Mouse (Mus musculus) hindbrain, embryonic 10.5 days (tissue): ENCODE results near the gene Ppp2ca. TPM values are rescaled to one million over a fixed set of nuclear protein-coding genes. Genes with fewer than 3 reads are reported as not detected.

ENCODE experiments used
- DNase-seq: peaks from one replicate; pipeline ENCODE4 v3.0.0-alpha.2; 2017; ENCODE audit warnings: low spot score
- H3K27ac ChIP-seq: fragments of 300-500 bp; sonication (generic); 2 replicates; pipeline ENCODE4 v1.5.1; 2016; ENCODE audit warnings: mild to moderate bottlenecking, moderate library complexity
- H3K27me3 ChIP-seq: fragments of 300-500 bp; sonication (generic); 2 replicates; pipeline ENCODE4 v1.6.1; 2016; ENCODE audit warnings: mild to moderate bottlenecking; ENCODE audit not compliant: poor library complexity, insufficient read depth, severe bottlenecking
- H3K36me3 ChIP-seq: fragments of 300-500 bp; sonication (generic); 2 replicates; pipeline ENCODE4 v1.6.1; 2016; ENCODE audit warnings: mild to moderate bottlenecking, moderate library complexity
- H3K4me1 ChIP-seq: fragments of 300-500 bp; sonication (generic); replicated peaks from 2 replicates; pipeline ENCODE4 v1.6.1; 2016; ENCODE audit warnings: mild to moderate bottlenecking
- H3K4me3 ChIP-seq: fragments of 300-500 bp; sonication (generic); 2 replicates; pipeline ENCODE4 v1.5.1; 2016; ENCODE audit warnings: mild to moderate bottlenecking, moderate library complexity
- H3K9me3 ChIP-seq: fragments of 300-500 bp; sonication (generic); 2 replicates; pipeline ENCODE4 v1.6.1; 2016; ENCODE audit warnings: mild to moderate bottlenecking, moderate library complexity
- WGBS: fragments of 180-500 bp; shearing (Covaris S2); methylation state at CpG from one replicate; pipeline ENCODE4 v1.1.7; 2016; 5-methylcytosine and 5-hydroxymethylcytosine counted together
- polyA plus RNA-seq: library from polyadenylated mRNA; unstranded; fragments of >200 nt; fragmentation: Nextera tagmentation; extraction: Ambion mirVana; gene quantifications from 2 replicates; pipeline ENCODE4 v1.2.1, GENCODE M21; 2016

The Ppp2ca gene
- 84.2 and 97.8 TPM in 2 replicates for polyA plus RNA-seq

GRCm38 (mm10) chr11:52098398-52098946 lies at the start of gene Ppp2ca:
Gene Ppp2ca (plus strand): TSS chr11:52098681.
- H3K4me3 ChIP-seq = peak within 1 kb of the TSS; percentile 75
- WGBS = under 1% methylated on average over 53 of the region's 53 CpGs
- H3K4me1 ChIP-seq = peaks cover 34% of the 10 kb centered on the region
- no peaks in the 10 kb centered on the region for H3K9me3 ChIP-seq
- peak within 1 kb of the TSS; percentile 99 for H3K27ac ChIP-seq
- peak; percentile 98 for DNase-seq
- peaks cover 8% of the 10 kb centered on the region for H3K36me3 ChIP-seq
- no peaks in the 10 kb centered on the region for H3K27me3 ChIP-seq

- no peak for DNase-seq
- H3K27me3 ChIP-seq = no peaks in the 10 kb centered on the region
- H3K27ac ChIP-seq = no peak overlapping the region
- H3K4me3 ChIP-seq = no peak overlapping the region
- H3K36me3 ChIP-seq = no peaks in the 10 kb centered on the region
- H3K4me1 ChIP-seq = peaks cover 4% of the 10 kb centered on the region; the same call in 1 of the 2 replicates
- H3K9me3 ChIP-seq = no peaks in the 10 kb centered on the region
- whole genome bisulfite sequencing = 86% methylated on average over 6 of the region's 6 CpGs
Measured at GRCm38 (mm10) chr11:52053371-52053770, 45.1 kb upstream of the Ppp2ca start.

- 87% methylated on average over 3 of the region's 3 CpGs for WGBS
- no peak for DNase-seq
Measured at GRCm38 (mm10) chr11:52054728-52055127, 43.8 kb upstream of the Ppp2ca start.

GRCm38 (mm10) chr11:52056198-52056597 lies 42.3 kb upstream of the Ppp2ca start:
- DNase-seq = no peak
- Histone ChIP-seq H3K9me3 (no peaks in the 10 kb centered on the region), H3K4me1 (peaks cover 4% of the 10 kb centered on the region; the same call in 1 of the 2 replicates), H3K36me3 (no peaks in the 10 kb centered on the region), H3K27me3 (no peaks in the 10 kb centered on the region), H3K4me3 (no peak overlapping the region), H3K27ac (no peak overlapping the region)
- WGBS = 83% methylated on average over 5 of the region's 5 CpGs

More at GRCm38 (mm10) chr11:52054728-52055127, 43.8 kb upstream of the Ppp2ca start:
- peaks cover 4% of the 10 kb centered on the region; the same call in 1 of the 2 replicates for H3K4me1 ChIP-seq
- no peaks in the 10 kb centered on the region for H3K9me3 ChIP-seq
- no peaks in the 10 kb centered on the region for H3K36me3 ChIP-seq
- H3K27ac ChIP-seq = no peak overlapping the region
- no peaks in the 10 kb centered on the region for H3K27me3 ChIP-seq
- H3K4me3 ChIP-seq = no peak overlapping the region

GRCm38 (mm10) chr11:52059001-52059400 lies 39.5 kb upstream of the Ppp2ca start:
- DNase-seq = no peak
- H3K36me3 ChIP-seq = no peaks in the 10 kb centered on the region
- H3K4me3 ChIP-seq = no peak overlapping the region
- peaks cover 4% of the 10 kb centered on the region; the same call in 1 of the 2 replicates for H3K4me1 ChIP-seq
- H3K27me3 ChIP-seq = no peaks in the 10 kb centered on the region
- no peaks in the 10 kb centered on the region for H3K9me3 ChIP-seq
- no peak overlapping the region for H3K27ac ChIP-seq
- WGBS = 78% methylated on average over 5 of the region's 5 CpGs

- Histone ChIP-seq H3K4me1 (peaks cover 4% of the 10 kb centered on the region; the same call in 1 of the 2 replicates), H3K4me3 (no peak overlapping the region), H3K36me3 (no peaks in the 10 kb centered on the region), H3K27ac (no peak overlapping the region), H3K27me3 (no peaks in the 10 kb centered on the region), H3K9me3 (no peaks in the 10 kb centered on the region)
- DNase-seq = no peak
- 92% methylated on average over 4 of the region's 4 CpGs for WGBS
Measured at GRCm38 (mm10) chr11:52060315-52060714, 38.2 kb upstream of the Ppp2ca start.

GRCm38 (mm10) chr11:52062406-52062805 lies 36.1 kb upstream of the Ppp2ca start:
- Histone ChIP-seq H3K27ac (no peak overlapping the region), H3K27me3 (no peaks in the 10 kb centered on the region), H3K4me1 (0 out of 2 replicates have a peak, but pooled peaks cover 5% of the 10 kb centered on the region), H3K9me3 (no peaks in the 10 kb centered on the region), H3K4me3 (no peak overlapping the region), H3K36me3 (no peaks in the 10 kb centered on the region)
- no peak for DNase-seq
- WGBS = 93% methylated on average over 5 of the region's 5 CpGs

GRCm38 (mm10) chr11:52064398-52064797 lies 34.1 kb upstream of the Ppp2ca start:
- 48% methylated on average over 3 of the region's 3 CpGs for WGBS
- H3K4me3 ChIP-seq = no peak overlapping the region
- 0 out of 2 replicates have a peak, but pooled peaks cover 5% of the 10 kb centered on the region for H3K4me1 ChIP-seq
- H3K9me3 ChIP-seq = no peaks in the 10 kb centered on the region
- no peak overlapping the region for H3K27ac ChIP-seq
- H3K36me3 ChIP-seq = no peaks in the 10 kb centered on the region
- DNase-seq = no peak
- no peaks in the 10 kb centered on the region for H3K27me3 ChIP-seq

GRCm38 (mm10) chr11:52065841-52066240 lies 32.6 kb upstream of the Ppp2ca start:
- Histone ChIP-seq H3K36me3 (no peaks in the 10 kb centered on the region), H3K27me3 (no peaks in the 10 kb centered on the region), H3K9me3 (no peaks in the 10 kb centered on the region), H3K4me3 (no peak overlapping the region), H3K4me1 (0 out of 2 replicates have a peak, but pooled peaks cover 5% of the 10 kb centered on the region), H3K27ac (0 out of 2 replicates have a peak overlapping the region, but pooled peaks have one; percentile 13)
- no peak for DNase-seq
- 13% methylated on average over 5 of the region's 5 CpGs for WGBS

- no peaks in the 10 kb centered on the region for H3K27me3 ChIP-seq
- H3K4me1 ChIP-seq = peaks cover 9% of the 10 kb centered on the region
- H3K27ac ChIP-seq = no peak overlapping the region
- no peaks in the 10 kb centered on the region for H3K9me3 ChIP-seq
- DNase-seq = no peak
- H3K36me3 ChIP-seq = no peaks in the 10 kb centered on the region
- no peak overlapping the region for H3K4me3 ChIP-seq
- 85% methylated on average over 10 of the region's 10 CpGs for WGBS
Measured at GRCm38 (mm10) chr11:52071768-52072167, 26.7 kb upstream of the Ppp2ca start.

GRCm38 (mm10) chr11:52073528-52074170 lies 24.8 kb upstream of the Ppp2ca start:
- Histone ChIP-seq H3K9me3 (no peaks in the 10 kb centered on the region), H3K4me3 (no peak overlapping the region), H3K27ac (no peak overlapping the region), H3K27me3 (no peaks in the 10 kb centered on the region), H3K36me3 (no peaks in the 10 kb centered on the region), H3K4me1 (peaks cover 14% of the 10 kb centered on the region)
- no peak for DNase-seq
- 83% methylated on average over 8 of the region's 8 CpGs for WGBS

- no peaks in the 10 kb centered on the region for H3K27me3 ChIP-seq
- WGBS = 72% methylated on average over 14 of the region's 14 CpGs
- no peaks in the 10 kb centered on the region for H3K9me3 ChIP-seq
- no peak overlapping the region for H3K27ac ChIP-seq
- H3K36me3 ChIP-seq = no peaks in the 10 kb centered on the region
- no peak for DNase-seq
- H3K4me1 ChIP-seq = peaks cover 15% of the 10 kb centered on the region
- no peak overlapping the region for H3K4me3 ChIP-seq
Measured at GRCm38 (mm10) chr11:52074626-52075470, 23.6 kb upstream of the Ppp2ca start.
